Mouse (Mus musculus) right cerebral cortex, postnatal 4 days (tissue): ENCODE results near the gene Lrrc63.

Experiments
- DNase-seq: peaks from one replicate; pipeline ENCODE4 v3.0.0-alpha.2; 2022

The Lrrc63 gene

GRCm38 (mm10) chr14:75136119-75136966 is 5.7 kb upstream of the Lrrc63 start:
- no peak for DNase-seq

GRCm38 (mm10) chr14:75131324-75131935 is 749 bp upstream of the Lrrc63 start:
- no peak for DNase-seq

GRCm38 (mm10) chr14:75121658-75122057 is 9.0 kb downstream of the Lrrc63 start:
- DNase-seq, result no peak

- no peak for DNase-seq
Observed at GRCm38 (mm10) chr14:75102956-75103355, 27.7 kb downstream of the Lrrc63 start.

- DNase-seq, result no peak
Observed at GRCm38 (mm10) chr14:75077946-75078345, 52.7 kb downstream of the Lrrc63 start.

- no peak for DNase-seq
Observed at GRCm38 (mm10) chr14:75075299-75076180, 55.1 kb downstream of the Lrrc63 start.

- no peak for DNase-seq
Observed at GRCm38 (mm10) chr14:75071091-75071490, 59.6 kb downstream of the Lrrc63 start.

GRCm38 (mm10) chr14:75069356-75069979 is 61.2 kb downstream of the Lrrc63 start:
- no peak for DNase-seq

GRCm38 (mm10) chr14:75068430-75069112 is 62.1 kb downstream of the Lrrc63 start:
- DNase-seq, result no peak

GRCm38 (mm10) chr14:75065211-75065610 is 65.5 kb downstream of the Lrrc63 start:
- DNase-seq, result no peak

- DNase-seq, result no peak
Observed at GRCm38 (mm10) chr14:75064520-75064919, 66.2 kb downstream of the Lrrc63 start.

GRCm38 (mm10) chr14:75063936-75064335 is 66.7 kb downstream of the Lrrc63 start:
- no peak for DNase-seq

GRCm38 (mm10) chr14:75060562-75060961 is 70.1 kb downstream of the Lrrc63 start:
- no peak for DNase-seq

- no peak for DNase-seq
Observed at GRCm38 (mm10) chr14:75056861-75057431, 73.7 kb downstream of the Lrrc63 start.

- DNase-seq, result no peak
Observed at GRCm38 (mm10) chr14:75054455-75055343, 76.0 kb downstream of the Lrrc63 start.

GRCm38 (mm10) chr14:75052451-75052850 is 78.2 kb downstream of the Lrrc63 start:
- DNase-seq, result no peak

GRCm38 (mm10) chr14:75045184-75045583 is 85.5 kb downstream of the Lrrc63 start:
- DNase-seq, result no peak

- DNase-seq, result no peak
Observed at GRCm38 (mm10) chr14:75035431-75035830, 95.2 kb downstream of the Lrrc63 start.
